Mouse (Mus musculus) lung, postnatal 36 days (tissue): ENCODE measurements around the gene Tnfsf4.

Experiments used
- DNase-seq: peaks from one replicate; pipeline ENCODE4 v3.0.0; 2022; ENCODE audit warnings: mixed read lengths

Gene Tnfsf4

GRCm38 (mm10) chr1:161463388-161464085, 68.3 kb downstream of the Tnfsf4 start:
- DNase-seq = peak; percentile 60
